Mouse (Mus musculus) heart, embryonic 12.5 days (tissue): ENCODE measurements around the gene Pdzd2. TPM values are rescaled to one million over a fixed set of nuclear protein-coding genes. Genes with fewer than 3 reads are reported as not detected.

Source experiments
- ATAC-seq: fragments of 200-750 bp; cut with Nextera tagmentation; 2 replicates; pipeline ENCODE4 v1.8.0; 2017; ENCODE audit warnings: moderate TSS enrichment, moderate library complexity; ENCODE audit not compliant: insufficient number of reproducible peaks, low FRiP score
- H3K27ac ChIP-seq: fragments of 300-500 bp; sonication (generic); 2 replicates; pipeline ENCODE4 v1.5.1; 2016; ENCODE audit warnings: mild to moderate bottlenecking, moderate library complexity; ENCODE audit not compliant: poor library complexity, severe bottlenecking
- H3K27me3 ChIP-seq: fragments of 300-500 bp; sonication (generic); replicated peaks from 2 replicates; pipeline ENCODE4 v1.6.1; 2016; ENCODE audit warnings: mild to moderate bottlenecking, moderate library complexity
- H3K36me3 ChIP-seq: fragments of 300-500 bp; sonication (generic); 2 replicates; pipeline ENCODE4 v1.6.1; 2016; ENCODE audit warnings: mild to moderate bottlenecking, moderate library complexity
- H3K4me1 ChIP-seq: fragments of 300-500 bp; sonication (generic); replicated peaks from 2 replicates; pipeline ENCODE4 v1.6.1; 2016; ENCODE audit warnings: mild to moderate bottlenecking
- H3K4me2 ChIP-seq: fragments of 300-500 bp; sonication (generic); 2 replicates; pipeline ENCODE4 v1.6.1; 2016; ENCODE audit warnings: mild to moderate bottlenecking, moderate library complexity
- H3K4me3 ChIP-seq: fragments of 300-500 bp; sonication (generic); 2 replicates; pipeline ENCODE4 v1.5.1; 2016; ENCODE audit warnings: mild to moderate bottlenecking
- H3K9ac ChIP-seq: fragments of 300-500 bp; sonication (generic); 2 replicates; pipeline ENCODE4 v1.6.1; 2016; ENCODE audit warnings: mild to moderate bottlenecking, moderate library complexity
- H3K9me3 ChIP-seq: fragments of 300-500 bp; sonication (generic); replicated peaks from 2 replicates; pipeline ENCODE4 v1.6.1; 2016; ENCODE audit warnings: mild to moderate bottlenecking, moderate library complexity
- WGBS: fragments of 180-500 bp; shearing (Covaris S2); methylation state at CpG from one replicate; pipeline ENCODE4 v1.1.7; 2016; 5-methylcytosine and 5-hydroxymethylcytosine counted together
- polyA plus RNA-seq: library from polyadenylated mRNA; unstranded; fragments of >200 nt; fragmentation: Nextera tagmentation; extraction: Ambion mirVana; gene quantifications from 2 replicates; pipeline ENCODE4 v1.2.1, GENCODE M21; 2016

Gene Pdzd2
- polyA plus RNA-seq, 1 experiment from 2014 or later: 14.4 TPM

DNA sequence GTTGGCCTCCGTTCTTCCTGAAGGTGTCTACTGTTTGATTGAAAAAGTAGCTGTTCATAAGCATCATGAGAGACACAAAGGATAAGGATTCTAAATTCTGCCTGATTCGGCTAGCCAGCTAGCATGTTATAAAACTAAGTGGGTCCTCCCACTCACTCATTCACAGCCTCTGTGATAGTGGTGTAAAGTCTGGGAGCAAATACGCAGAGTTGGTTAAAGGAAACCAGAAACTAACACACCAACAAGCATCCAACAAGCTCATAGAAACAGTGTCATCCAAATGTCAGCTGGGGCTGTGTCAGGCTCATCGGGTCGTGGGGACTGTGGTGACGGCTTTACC lies 377.1 kb downstream of the Pdzd2 start:
- Histone ChIP-seq H3K9me3 (no peaks in the 10 kb centered on the region), H3K27me3 (no peaks in the 10 kb centered on the region), H3K4me3 (no peak overlapping the region), H3K27ac (no peak overlapping the region), H3K36me3 (peaks cover 25% of the 10 kb centered on the region), H3K4me2 (no peak overlapping the region), H3K4me1 (peaks cover 15% of the 10 kb centered on the region), H3K9ac (no peak overlapping the region)
- ATAC-seq: no peak
- WGBS: 84% methylated on average over 6 of the region's 6 CpGs

DNA sequence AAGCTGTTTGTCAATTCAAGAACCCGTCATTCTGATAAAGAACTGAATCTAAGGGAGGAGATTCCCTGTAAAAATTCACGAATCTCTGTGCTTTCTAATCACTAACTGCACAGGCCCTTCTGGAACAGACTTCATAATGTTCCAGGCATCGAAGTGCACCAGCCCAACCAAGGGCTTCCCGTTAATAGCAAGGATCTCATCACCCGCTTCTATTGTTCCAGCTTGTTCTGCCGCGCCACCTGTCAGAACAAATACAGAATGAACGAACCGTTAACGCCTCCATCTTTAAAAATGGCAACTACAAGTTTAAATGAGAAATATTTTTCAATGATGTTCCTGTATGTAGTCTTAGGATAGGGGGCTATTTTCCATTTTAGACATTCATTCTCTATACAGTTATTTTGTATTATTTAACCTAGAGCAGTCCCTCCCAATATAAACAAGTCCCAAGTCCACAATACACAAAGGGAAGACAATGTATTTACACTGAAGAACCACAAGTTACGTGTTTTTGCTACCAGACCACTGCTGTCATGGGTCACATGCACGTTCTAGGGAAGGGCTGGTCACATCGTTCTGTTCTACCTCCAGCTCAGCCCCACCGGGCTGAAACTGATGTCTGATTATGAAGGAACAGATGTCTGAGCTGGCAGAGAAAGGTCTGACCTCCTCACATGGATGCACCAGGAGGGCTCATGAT lies 377.6 kb downstream of the Pdzd2 start:
- peaks cover 25% of the 10 kb centered on the region for H3K36me3 ChIP-seq
- no peak overlapping the region for H3K4me3 ChIP-seq
- ATAC-seq: no peak
- H3K27ac ChIP-seq: no peak overlapping the region
- no peaks in the 10 kb centered on the region for H3K9me3 ChIP-seq
- peaks cover 10% of the 10 kb centered on the region for H3K4me1 ChIP-seq
- H3K9ac ChIP-seq: no peak overlapping the region
- 86% methylated on average over 14 of the region's 14 CpGs for WGBS
- no peaks in the 10 kb centered on the region for H3K27me3 ChIP-seq
- no peak overlapping the region for H3K4me2 ChIP-seq

DNA sequence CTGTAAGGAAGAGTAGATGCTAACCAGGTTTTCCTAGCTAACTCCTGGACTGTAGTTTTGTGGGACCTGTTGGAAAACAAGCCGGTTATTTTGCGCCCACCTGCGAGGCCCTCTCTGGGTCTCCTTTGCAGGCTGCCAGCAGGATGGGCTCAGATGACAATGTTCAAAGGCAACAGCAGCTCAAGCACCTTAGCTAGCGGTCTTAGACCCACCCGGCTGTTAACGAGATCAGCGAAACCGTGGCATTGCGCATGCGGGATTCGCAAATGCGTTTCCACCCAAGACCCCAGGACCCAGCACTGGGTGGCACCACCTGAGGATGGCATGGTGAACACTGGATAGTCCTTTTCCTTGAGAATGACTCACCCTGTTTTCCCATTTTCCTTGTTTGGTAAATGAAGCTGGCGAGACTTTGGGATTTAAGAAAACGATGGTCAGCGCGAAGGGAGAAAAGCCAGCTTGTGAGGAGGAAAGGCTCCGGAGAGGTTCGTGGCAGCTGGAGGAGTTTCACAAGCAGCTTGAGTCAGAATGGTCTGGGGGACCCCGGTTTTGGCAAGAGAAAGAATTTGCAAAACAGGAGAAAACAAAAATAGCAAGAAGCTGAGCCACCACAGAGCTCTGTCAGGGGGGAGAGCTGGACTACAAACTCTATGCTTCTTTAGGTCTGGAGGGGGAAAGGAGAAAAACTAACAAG lies 379.1 kb downstream of the Pdzd2 start:
- H3K4me3 ChIP-seq: no peak overlapping the region
- no peak overlapping the region for H3K4me2 ChIP-seq
- ATAC-seq: no peak
- H3K9me3 ChIP-seq: no peaks in the 10 kb centered on the region
- H3K27ac ChIP-seq: no peak overlapping the region
- peaks cover 36% of the 10 kb centered on the region for H3K36me3 ChIP-seq
- WGBS: 73% methylated on average over 19 of the region's 19 CpGs
- H3K9ac ChIP-seq: no peak overlapping the region
- no peaks in the 10 kb centered on the region for H3K27me3 ChIP-seq
- peaks cover under 1% of the 10 kb centered on the region for H3K4me1 ChIP-seq

GRCm38 (mm10) chr15:12358384-12358783 lies 381.3 kb downstream of the Pdzd2 start:
- peaks cover 43% of the 10 kb centered on the region for H3K36me3 ChIP-seq
- ATAC-seq: no peak
- H3K27ac ChIP-seq: no peak overlapping the region
- 87% methylated on average over 5 of the region's 5 CpGs for WGBS
- H3K4me3 ChIP-seq: no peak overlapping the region
- no peak overlapping the region for H3K9ac ChIP-seq
- H3K27me3 ChIP-seq: no peaks in the 10 kb centered on the region
- H3K9me3 ChIP-seq: no peaks in the 10 kb centered on the region
- H3K4me2 ChIP-seq: no peak overlapping the region
- H3K4me1 ChIP-seq: no peaks in the 10 kb centered on the region

GRCm38 (mm10) chr15:12357459-12357858 lies 382.3 kb downstream of the Pdzd2 start:
- ATAC-seq: no peak
- H3K4me2 ChIP-seq: no peak overlapping the region
- peaks cover 51% of the 10 kb centered on the region for H3K36me3 ChIP-seq
- H3K4me3 ChIP-seq: no peak overlapping the region
- H3K27me3 ChIP-seq: no peaks in the 10 kb centered on the region
- H3K27ac ChIP-seq: no peak overlapping the region
- H3K4me1 ChIP-seq: no peaks in the 10 kb centered on the region
- no peak overlapping the region for H3K9ac ChIP-seq
- no peaks in the 10 kb centered on the region for H3K9me3 ChIP-seq

- 82% methylated on average over 7 of the region's 7 CpGs for WGBS
- ATAC-seq: no peak
- Histone ChIP-seq H3K4me2 (no peak overlapping the region), H3K27me3 (no peaks in the 10 kb centered on the region), H3K27ac (no peak overlapping the region), H3K4me3 (no peak overlapping the region), H3K4me1 (no peaks in the 10 kb centered on the region), H3K9ac (no peak overlapping the region), H3K36me3 (peaks cover 58% of the 10 kb centered on the region), H3K9me3 (no peaks in the 10 kb centered on the region)
Measured at GRCm38 (mm10) chr15:12355907-12356306, 383.8 kb downstream of the Pdzd2 start.

GRCm38 (mm10) chr15:12355261-12355660 lies 384.5 kb downstream of the Pdzd2 start:
- no peaks in the 10 kb centered on the region for H3K4me1 ChIP-seq
- H3K27ac ChIP-seq: no peak overlapping the region
- no peak for ATAC-seq
- H3K9ac ChIP-seq: no peak overlapping the region
- no peaks in the 10 kb centered on the region for H3K9me3 ChIP-seq
- H3K4me2 ChIP-seq: no peak overlapping the region
- H3K4me3 ChIP-seq: no peak overlapping the region
- H3K36me3 ChIP-seq: peaks cover 59% of the 10 kb centered on the region
- H3K27me3 ChIP-seq: no peaks in the 10 kb centered on the region
- 88% methylated on average over 6 of the region's 6 CpGs for WGBS

DNA sequence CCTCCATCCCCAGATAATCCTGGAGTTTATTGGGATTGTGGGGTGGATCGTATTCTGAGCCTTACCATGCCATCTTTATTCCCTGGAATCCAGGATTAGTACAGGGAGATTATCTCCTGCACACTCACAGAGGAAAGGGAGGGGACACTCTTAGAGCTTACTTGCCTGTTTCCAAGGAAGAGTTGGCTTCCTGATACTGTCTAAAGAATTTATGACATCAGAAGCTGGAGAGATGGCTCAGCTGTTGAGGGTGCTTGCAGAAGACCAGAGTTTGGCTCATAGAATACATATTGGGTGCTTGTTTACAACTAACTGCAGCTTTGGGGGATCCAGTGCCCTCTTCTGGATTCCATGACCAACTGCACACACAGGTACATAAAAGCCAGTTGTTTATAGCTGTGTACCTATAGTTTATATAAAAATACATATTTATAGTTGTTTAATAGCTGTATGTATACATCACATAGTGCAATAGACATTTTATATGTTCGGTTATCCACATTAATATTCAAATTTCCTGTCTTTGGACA lies 385.4 kb downstream of the Pdzd2 start:
- no peak overlapping the region for H3K27ac ChIP-seq
- no peaks in the 10 kb centered on the region for H3K27me3 ChIP-seq
- H3K4me2 ChIP-seq: no peak overlapping the region
- peaks cover 66% of the 10 kb centered on the region for H3K36me3 ChIP-seq
- no peak overlapping the region for H3K9ac ChIP-seq
- ATAC-seq: no peak
- 88% methylated on average over 2 of the region's 2 CpGs for WGBS
- H3K4me1 ChIP-seq: no peaks in the 10 kb centered on the region
- H3K9me3 ChIP-seq: no peaks in the 10 kb centered on the region
- no peak overlapping the region for H3K4me3 ChIP-seq

GRCm38 (mm10) chr15:12351470-12351869 lies 388.3 kb downstream of the Pdzd2 start:
- H3K36me3 ChIP-seq: peaks cover 61% of the 10 kb centered on the region
- H3K27ac ChIP-seq: no peak overlapping the region
- H3K4me3 ChIP-seq: no peak overlapping the region
- no peaks in the 10 kb centered on the region for H3K9me3 ChIP-seq
- no peak overlapping the region for H3K9ac ChIP-seq
- no peaks in the 10 kb centered on the region for H3K27me3 ChIP-seq
- no peak; the same call in 1 of the 2 replicates for ATAC-seq
- no peak overlapping the region for H3K4me2 ChIP-seq
- H3K4me1 ChIP-seq: no peaks in the 10 kb centered on the region
- 96% methylated on average over 7 of the region's 7 CpGs for WGBS

GRCm38 (mm10) chr15:12349840-12350239 lies 389.9 kb downstream of the Pdzd2 start:
- peaks cover 59% of the 10 kb centered on the region for H3K36me3 ChIP-seq
- H3K4me2 ChIP-seq: no peak overlapping the region
- no peaks in the 10 kb centered on the region for H3K4me1 ChIP-seq
- H3K9me3 ChIP-seq: no peaks in the 10 kb centered on the region
- ATAC-seq: no peak
- no peaks in the 10 kb centered on the region for H3K27me3 ChIP-seq
- no peak overlapping the region for H3K4me3 ChIP-seq
- H3K27ac ChIP-seq: no peak overlapping the region
- 88% methylated on average over 5 of the region's 5 CpGs for WGBS
- no peak overlapping the region for H3K9ac ChIP-seq

- no peak overlapping the region for H3K27ac ChIP-seq
- no peak for ATAC-seq
- H3K36me3 ChIP-seq: peaks cover 61% of the 10 kb centered on the region
- 59% methylated on average over 3 of the region's 3 CpGs for WGBS
- H3K4me3 ChIP-seq: no peak overlapping the region
- no peak overlapping the region for H3K4me2 ChIP-seq
- H3K27me3 ChIP-seq: no peaks in the 10 kb centered on the region
- no peaks in the 10 kb centered on the region for H3K4me1 ChIP-seq
- no peaks in the 10 kb centered on the region for H3K9me3 ChIP-seq
- H3K9ac ChIP-seq: no peak overlapping the region
Measured at GRCm38 (mm10) chr15:12348950-12349349, 390.8 kb downstream of the Pdzd2 start.
